Mouse (Mus musculus) olfactory bulb, adult 2 months (tissue): ENCODE data around the gene Moap1. TPM values are rescaled to one million over a fixed set of nuclear protein-coding genes. Genes with fewer than 3 reads are reported as not detected.

Source experiments
- H3K27ac ChIP-seq: fragments of 200-500 bp; 2 replicates; pipeline ENCODE4 v1.5.1; 2012; ENCODE audit warnings: low read depth, low read length; ENCODE audit not compliant: insufficient read depth
- H3K4me1 ChIP-seq: fragments of 200-500 bp; 2 replicates; pipeline ENCODE4 v1.6.1; 2012; ENCODE audit warnings: low read length; ENCODE audit not compliant: control insufficient read depth, insufficient read depth
- H3K4me3 ChIP-seq: fragments of 200-500 bp; 2 replicates; pipeline ENCODE4 v1.5.1; 2012; ENCODE audit warnings: mild to moderate bottlenecking, low read depth, low read length, moderate library complexity; ENCODE audit not compliant: insufficient read depth
- CTCF ChIP-seq: fragments of 200-500 bp; IDR thresholded peaks from 2 replicates; pipeline ENCODE4 v1.5.1; 2012; ENCODE audit warnings: low read depth, mild to moderate bottlenecking, low read length, moderate library complexity; ENCODE audit not compliant: insufficient read depth
- POLR2A ChIP-seq: fragments of 200-500 bp; IDR thresholded peaks from 2 replicates; pipeline ENCODE4 v1.6.1; 2012; ENCODE audit warnings: mild to moderate bottlenecking, low read depth, low read length, moderate library complexity; ENCODE audit not compliant: insufficient read depth
- WGBS: fragments of 180-500 bp; shearing (Covaris S2); methylation state at CpG from one replicate; pipeline ENCODE4 v1.1.7; 2018; 5-methylcytosine and 5-hydroxymethylcytosine counted together
- polyA plus RNA-seq: library from polyadenylated mRNA; stranded (reverse); fragments of >200 nt; gene quantifications from 2 replicates; pipeline ENCODE4 v1.2.4, GENCODE M21; 2012; ENCODE audit warnings: low replicate concordance; ENCODE audit not compliant: missing spikeins, insufficient read depth, insufficient read length

The Moap1 gene
- polyA plus RNA-seq, 1 experiment, result not detected

DNA sequence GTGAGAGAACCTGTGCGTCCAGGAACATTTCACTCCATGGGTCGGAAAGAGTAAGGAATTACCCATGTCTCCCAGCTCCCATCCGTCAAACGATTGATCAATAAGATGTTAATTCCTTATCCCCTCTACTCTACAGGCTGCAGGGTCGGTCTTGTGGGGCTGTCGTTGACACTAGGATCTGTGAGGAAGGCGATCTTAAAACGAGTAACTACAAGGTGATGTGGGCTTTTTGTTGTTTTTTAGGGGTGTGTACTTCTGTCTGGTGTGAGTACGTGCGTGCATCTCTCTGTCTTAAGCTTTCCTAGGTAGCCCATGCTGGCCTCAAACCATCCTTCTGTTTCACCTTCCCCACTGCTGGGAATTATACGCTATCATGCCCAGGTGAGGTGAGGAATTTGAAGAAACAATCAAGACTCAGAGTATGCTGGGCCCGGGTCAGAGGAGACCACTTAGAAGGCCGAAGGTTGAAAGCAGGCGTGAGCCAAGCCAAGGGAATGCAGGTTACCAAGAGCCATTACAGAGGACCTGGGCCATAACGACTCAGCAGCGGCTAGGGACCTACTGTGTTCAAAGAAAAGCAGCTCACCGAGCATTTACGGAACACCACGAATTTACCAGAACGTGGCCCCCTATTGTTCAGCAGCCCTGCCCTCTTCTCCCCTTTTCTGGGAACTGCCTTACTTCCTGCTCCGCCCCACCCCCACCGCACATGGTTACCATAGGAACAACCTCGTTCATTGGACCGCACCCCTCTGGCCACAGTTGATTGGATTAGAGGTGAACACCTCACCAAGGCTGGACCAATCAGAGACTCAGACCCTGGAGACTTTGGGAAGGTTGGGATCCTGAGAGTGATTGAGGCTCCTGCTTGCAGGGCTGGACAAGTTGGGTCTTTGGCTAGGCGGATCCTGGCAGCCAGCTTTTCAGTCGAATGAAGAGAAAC lies 13.3 kb downstream of the Moap1 start:
- TF ChIP-seq CTCF, result no peak
- TF ChIP-seq POLR2A, result no peak
- Histone ChIP-seq H3K4me3 (no peak overlapping the region), H3K4me1 (peaks cover 27% of the 10 kb centered on the region), H3K27ac (0 out of 2 replicates have a peak overlapping the region, but pooled peaks have one; percentile 36)
- 45% methylated on average over 26 of the region's 26 CpGs for WGBS

DNA sequence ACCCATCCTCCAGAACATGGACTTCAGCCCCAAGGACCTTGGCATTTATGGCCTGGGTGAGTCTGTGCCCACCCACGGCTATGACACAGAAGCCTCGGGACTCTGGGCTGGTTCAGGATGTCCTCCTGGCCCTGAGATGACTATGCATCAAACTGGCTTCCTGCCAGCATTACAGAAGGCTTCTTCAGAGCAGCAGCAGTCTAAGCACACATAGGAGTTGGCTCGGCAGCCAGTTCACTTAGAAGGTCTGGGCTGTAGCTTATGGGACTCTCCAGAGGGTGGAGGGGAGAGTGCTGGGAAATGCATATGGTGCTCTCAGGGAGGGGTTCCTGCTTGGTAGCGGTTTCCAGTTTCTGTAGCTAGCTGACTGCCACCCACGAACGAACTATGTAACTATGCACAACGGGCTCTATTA lies 17.7 kb downstream of the Moap1 start:
- peaks cover 29% of the 10 kb centered on the region for H3K4me1 ChIP-seq
- TF ChIP-seq CTCF, result no peak
- no peak for TF ChIP-seq POLR2A
- no peak overlapping the region; the same call in 1 of the 2 replicates for H3K27ac ChIP-seq
- WGBS, result 46% methylated on average over 7 of the region's 7 CpGs
- H3K4me3 ChIP-seq, result no peak overlapping the region

DNA sequence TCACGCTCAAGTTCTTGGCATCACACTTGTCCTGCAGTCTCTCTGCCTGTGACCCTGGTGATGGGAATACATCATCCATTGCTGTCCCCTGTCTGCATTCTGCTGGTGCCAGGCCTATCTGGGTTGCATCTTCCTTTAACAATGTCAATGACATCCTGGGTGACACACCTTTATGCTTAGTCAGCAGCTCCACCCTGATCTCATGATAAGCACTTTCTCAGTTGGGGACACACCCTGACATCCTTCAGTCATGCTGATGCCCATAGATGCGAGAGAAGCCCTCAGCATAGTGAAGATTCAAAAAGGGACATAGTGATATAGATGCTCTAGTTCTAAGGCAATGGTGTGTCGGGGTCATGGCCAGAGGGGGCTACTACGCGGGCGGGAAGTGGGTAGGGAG lies 18.3 kb downstream of the Moap1 start:
- WGBS, result 94% methylated on average over 6 of the region's 6 CpGs
- Histone ChIP-seq H3K4me3 (no peak overlapping the region), H3K27ac (peak overlapping the region; percentile 68), H3K4me1 (peaks cover 23% of the 10 kb centered on the region)
- TF ChIP-seq CTCF, result no peak
- no peak for TF ChIP-seq POLR2A

DNA sequence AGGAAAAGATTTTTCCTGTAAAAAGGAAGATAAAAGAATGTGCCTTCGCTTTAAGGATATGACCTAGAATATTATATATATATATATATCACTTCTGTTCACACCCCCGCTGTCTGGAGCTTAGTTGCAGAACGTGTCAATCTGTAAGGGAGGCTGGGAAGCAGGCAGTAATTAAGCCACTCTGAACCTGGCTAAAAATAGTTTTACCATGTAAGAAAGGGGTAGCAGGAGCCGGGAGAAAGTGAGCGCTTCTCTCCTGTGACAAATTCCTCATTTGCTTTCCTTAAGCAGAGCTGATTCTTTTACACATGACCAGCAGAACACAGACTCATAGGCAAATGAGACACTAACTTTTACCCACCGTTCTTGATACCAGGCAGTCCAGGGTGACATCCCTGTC lies 19.6 kb downstream of the Moap1 start:
- 19% methylated on average over 6 of the region's 6 CpGs for WGBS
- TF ChIP-seq CTCF (no peak), POLR2A (no peak)
- Histone ChIP-seq H3K4me3 (no peak overlapping the region), H3K4me1 (peaks cover 22% of the 10 kb centered on the region), H3K27ac (no peak overlapping the region)

DNA sequence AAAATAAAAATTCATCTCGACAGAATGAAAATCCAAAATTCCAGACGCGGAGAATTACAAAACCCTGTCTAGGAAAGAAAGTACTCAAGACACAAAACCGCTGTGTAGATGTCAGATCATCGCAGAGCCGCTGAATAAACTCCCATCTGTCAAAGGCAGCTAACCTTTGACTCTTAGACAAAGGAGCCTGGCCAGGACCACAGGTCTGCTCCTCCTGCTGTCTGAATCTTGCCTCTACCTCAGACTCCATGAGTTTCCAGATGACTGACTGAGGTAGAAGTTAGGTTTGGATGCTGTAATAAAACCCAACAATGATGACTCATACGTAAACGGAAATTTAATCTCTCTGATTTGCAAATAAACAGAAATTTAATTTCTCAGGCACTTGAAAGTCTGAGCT lies 20.5 kb downstream of the Moap1 start:
- Histone ChIP-seq H3K27ac (no peak overlapping the region), H3K4me1 (peaks cover 22% of the 10 kb centered on the region), H3K4me3 (no peak overlapping the region)
- WGBS, result 80% methylated on average over 8 of the region's 8 CpGs
- TF ChIP-seq POLR2A (no peak), CTCF (no peak)

DNA sequence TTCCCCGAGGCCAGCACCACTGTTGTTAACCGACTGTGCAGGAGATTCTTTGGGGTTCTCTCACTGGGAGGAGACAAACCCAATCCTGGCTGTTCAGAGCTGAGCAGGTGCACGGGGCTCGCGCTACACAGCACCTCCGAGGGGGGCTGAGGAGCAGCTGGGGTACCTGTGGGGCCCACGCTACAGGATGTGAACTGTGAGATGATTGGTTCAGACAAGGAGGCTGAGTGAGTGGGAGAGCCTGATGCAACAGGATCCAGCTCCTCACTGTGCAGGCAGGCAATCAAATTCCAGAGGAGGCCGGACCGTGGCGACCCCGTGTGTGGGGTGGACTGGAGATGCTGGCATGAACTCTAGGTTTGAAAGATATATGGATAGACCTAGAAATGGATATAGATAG lies 21.0 kb downstream of the Moap1 start:
- Histone ChIP-seq H3K4me1 (peaks cover 22% of the 10 kb centered on the region), H3K4me3 (no peak overlapping the region), H3K27ac (no peak overlapping the region)
- no peak for TF ChIP-seq CTCF
- WGBS, result 70% methylated on average over 11 of the region's 11 CpGs

DNA sequence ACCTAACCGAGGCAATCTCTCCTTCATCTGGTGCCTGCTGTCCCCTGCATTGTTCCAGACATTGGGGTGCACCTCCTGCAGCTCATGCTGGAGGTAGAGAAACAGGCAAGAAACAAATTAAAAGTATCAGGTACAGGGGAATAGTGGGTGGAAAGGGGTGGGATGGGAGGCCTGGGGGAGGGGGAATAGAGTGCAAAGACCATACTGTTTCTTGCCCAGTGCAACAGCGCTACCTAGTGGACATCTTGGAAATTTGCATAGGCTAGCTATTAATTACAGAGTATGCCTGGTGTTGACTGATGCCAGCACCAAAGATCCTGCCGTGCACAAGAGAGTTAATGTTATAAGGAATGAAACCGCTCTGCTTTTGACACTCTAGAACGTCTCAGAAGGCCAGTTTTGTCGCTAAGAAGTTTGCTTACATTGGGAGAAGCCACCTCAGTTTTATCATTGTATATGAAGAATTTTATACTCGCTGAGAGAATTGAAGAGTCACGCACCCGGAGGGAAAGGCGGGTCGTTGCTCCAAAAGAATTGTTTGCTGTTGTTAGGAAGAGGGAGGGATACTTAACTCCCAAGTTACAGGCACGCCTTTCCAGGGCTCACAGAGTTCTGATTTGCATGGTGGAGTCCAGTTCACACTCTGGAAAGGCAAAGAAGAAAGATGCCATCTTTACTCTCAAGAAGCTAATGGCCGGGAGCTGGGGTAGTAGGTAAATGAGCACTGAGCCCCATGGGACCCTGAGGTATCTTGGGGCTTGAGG lies 23.7 kb downstream of the Moap1 start:
- H3K4me1 ChIP-seq, result peaks cover 7% of the 10 kb centered on the region; the same call in 1 of the 2 replicates
- no peak for TF ChIP-seq POLR2A
- no peak for TF ChIP-seq CTCF
- no peak overlapping the region for H3K4me3 ChIP-seq
- WGBS, result 11% methylated on average over 13 of the region's 13 CpGs
- no peak overlapping the region for H3K27ac ChIP-seq

DNA sequence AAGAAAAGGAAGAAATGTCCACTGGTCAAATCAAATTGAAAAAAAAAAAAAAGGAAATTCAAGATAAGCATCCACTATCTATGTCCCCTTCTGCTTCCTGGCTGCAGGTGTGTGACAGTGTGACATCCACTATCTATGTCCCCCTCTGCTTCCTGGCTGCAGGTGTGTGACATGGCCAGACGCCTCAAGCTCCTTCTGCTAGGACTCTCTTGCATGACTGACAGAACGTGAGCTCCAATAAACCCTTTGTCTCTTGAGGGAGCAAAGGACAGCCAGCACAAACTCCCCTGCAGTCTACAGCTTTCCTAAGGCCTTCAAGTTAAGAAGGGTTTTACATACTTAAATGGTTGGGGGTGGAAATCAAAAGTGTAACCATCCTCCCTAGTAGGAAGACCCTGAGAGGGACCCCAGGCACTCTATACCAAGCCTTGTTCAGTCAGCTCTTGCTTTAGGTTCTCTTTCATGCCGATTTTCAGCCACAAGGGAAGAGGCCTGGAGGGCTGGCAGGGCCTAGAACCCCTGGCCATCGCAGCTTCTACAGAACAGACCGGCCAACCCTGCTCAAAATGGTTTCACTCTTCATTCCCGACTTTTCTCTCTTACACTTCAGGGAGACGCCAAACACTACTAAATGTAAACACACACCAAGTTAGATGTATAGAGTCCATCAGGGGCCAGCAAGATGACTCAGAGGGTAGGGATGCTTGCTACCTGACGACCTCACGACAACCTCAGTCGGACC lies 28.6 kb downstream of the Moap1 start:
- no peak for TF ChIP-seq CTCF
- 94% methylated on average over 10 of the region's 10 CpGs for WGBS

More for the DNA sequence above, 28.6 kb downstream of the Moap1 start:
- no peak overlapping the region for H3K4me3 ChIP-seq
- no peak overlapping the region for H3K27ac ChIP-seq
- no peaks in the 10 kb centered on the region for H3K4me1 ChIP-seq
